Mouse (Mus musculus): ENCODE results near the gene Klra8.
"Not testable (repeated sequence)": the region's sequence is repeated elsewhere in the genome, so short reads cannot be mapped to it uniquely, and the experiment has no call there.

Gene Klra8

GRCm38 (mm10) chr6:130129798-130130197 lies at the start of gene Klra8:
Gene Klra8 (minus strand): TSS chr6:130129898.
- not testable (repeated sequence) for DNase-seq

GRCm38 (mm10) chr6:130110485-130110884 lies 19.2 kb downstream of the Klra8 start:
- DNase-seq: no peak

GRCm38 (mm10) chr6:130102743-130103142 lies 27.0 kb downstream of the Klra8 start:
- DNase-seq: not testable (repeated sequence)

- DNase-seq: no peak
Observed at GRCm38 (mm10) chr6:130092336-130092948, 37.3 kb downstream of the Klra8 start.

GRCm38 (mm10) chr6:130067171-130067570 lies 62.5 kb downstream of the Klra8 start, which contains the start of gene Klra4:
Gene Klra4 (minus strand): TSS chr6:130067271.
- not testable (repeated sequence) for DNase-seq
